In genomic region chr10:43174326-43175155, GRCm38 (mm10) we compare ENCODE assay signal across 8 mouse cellular contexts. TPM values are rescaled to one million over a fixed set of nuclear protein-coding genes. Genes with fewer than 3 reads are reported as not detected.
DNase-seq lines count a peak whose midpoint lies in the region; ATAC-seq and TF ChIP-seq lines count a peak whose summit lies in the region.

Sobp (minus strand) TSS chr10:43174530.
9030612E09Rik (plus strand) TSS chr10:43174704.

- H3K4me1 ChIP-seq in hindbrain, postnatal 0 days (ENCODE audit: insufficient read depth, low read length) = peaks cover 9% of the 10 kb centered on the region; the same call in 1 of the 2 replicates
- H3K4me1 ChIP-seq in midbrain, embryonic 13.5 days (replicated peaks) = peaks cover 42% of the 10 kb centered on the region
- H3K4me1 ChIP-seq in stomach, embryonic 16.5 days (ENCODE audit: control insufficient read depth, insufficient read depth, low read length) = peaks cover 12% of the 10 kb centered on the region; the same call in 1 of the 2 replicates

- H3K9me3 ChIP-seq in hindbrain, postnatal 0 days (ENCODE audit: low read length) = no peaks in the 10 kb centered on the region
- no peaks in the 10 kb centered on the region for H3K9me3 ChIP-seq in midbrain, embryonic 13.5 days
- H3K9me3 ChIP-seq in stomach, embryonic 16.5 days (replicated peaks; ENCODE audit: control insufficient read depth, low read length) = no peaks in the 10 kb centered on the region

- peak within 1 kb of the TSS; percentile 74 for H3K4me3 ChIP-seq in hindbrain, postnatal 0 days (ENCODE audit: low read length)
- peak within 1 kb of the TSS; percentile 89 for H3K4me3 ChIP-seq in midbrain, embryonic 13.5 days (replicated peaks)
- H3K4me3 ChIP-seq in stomach, embryonic 16.5 days (replicated peaks; ENCODE audit: low read length) = peak within 1 kb of the TSS; percentile 73

- H3K9ac ChIP-seq in hindbrain, postnatal 0 days (replicated peaks; ENCODE audit: low read length) = peak within 1 kb of the TSS; percentile 86
- H3K9ac ChIP-seq in midbrain, embryonic 13.5 days (replicated peaks) = peak within 1 kb of the TSS; percentile 98
- H3K9ac ChIP-seq in stomach, embryonic 16.5 days (ENCODE audit: low read length) = peak within 1 kb of the TSS; percentile 78

- peak within 1 kb of the TSS; percentile 92 for H3K27ac ChIP-seq in hindbrain, postnatal 0 days
- peak within 1 kb of the TSS; percentile 99 for H3K27ac ChIP-seq in midbrain, embryonic 13.5 days
- peak within 1 kb of the TSS; percentile 34; the same call in 1 of the 2 replicates for H3K27ac ChIP-seq in stomach, embryonic 16.5 days (ENCODE audit: low read length)

- H3K36me3 ChIP-seq in hindbrain, postnatal 0 days (ENCODE audit: insufficient read depth, low read length) = no peaks in the 10 kb centered on the region
- H3K36me3 ChIP-seq in midbrain, embryonic 13.5 days = no peaks in the 10 kb centered on the region
- H3K36me3 ChIP-seq in stomach, embryonic 16.5 days (ENCODE audit: control insufficient read depth, insufficient read depth, low read length) = no peaks in the 10 kb centered on the region

- DNase-seq in layer of hippocampus, adult 11-12 months (ENCODE audit: low spot score) = peak; percentile 77
- DNase-seq in layer of hippocampus, adult 9-10 months (ENCODE audit: low spot score) = no peak
- peak; percentile 70 for DNase-seq in embryo, embryonic 10 days (ENCODE audit: low spot score)
- DNase-seq in gastrocnemius, postnatal 14 days = peak; percentile 77
- peak; percentile 91 for DNase-seq in hindbrain, postnatal 0 days (ENCODE audit: low spot score)
- peak; percentile 76 to 82 for DNase-seq in left cerebral cortex, postnatal 14 days (ENCODE audit: low spot score in 2 of 2)

- intact Hi-C loops in gastrocnemius, postnatal 14 days (cut with DNase I; ENCODE audit: low total_unique reads) = loop anchor here (10.0 kb wide), 1 partner anchor 180 kb away; no protein-coding TSS in a partner anchor
- intact Hi-C loops in left cerebral cortex, postnatal 14 days (cut with DNase I) = loop anchor here (2.0 to 5.0 kb wide), 5 partner anchors 46 to 303 kb away; partner anchors contain the start of genes Bend3 and Pdss2

- ATAC-seq in hindbrain, postnatal 0 days = peak; percentile 89
- peak; percentile 89 for ATAC-seq in midbrain, embryonic 13.5 days
- peak; percentile 80 for ATAC-seq in stomach, embryonic 16.5 days (ENCODE audit: insufficient read depth, low FRiP score)

- H3K4me2 ChIP-seq in hindbrain, postnatal 0 days (ENCODE audit: low read depth, low read length) = peak within 1 kb of the TSS; percentile 83
- peak within 1 kb of the TSS; percentile 78 for H3K4me2 ChIP-seq in midbrain, embryonic 13.5 days (replicated peaks)
- H3K4me2 ChIP-seq in stomach, embryonic 16.5 days (ENCODE audit: low read depth, low read length) = peak within 1 kb of the TSS; percentile 89

- TF ChIP-seq CTCF in hindbrain, postnatal 0 days (IDR thresholded peaks at IDR 0.05; ENCODE audit: low read depth) = no peak

- H3K27me3 ChIP-seq in hindbrain, postnatal 0 days (ENCODE audit: insufficient read depth, low read length) = no peaks in the 10 kb centered on the region
- peaks cover 9% of the 10 kb centered on the region for H3K27me3 ChIP-seq in midbrain, embryonic 13.5 days
- H3K27me3 ChIP-seq in stomach, embryonic 16.5 days (ENCODE audit: control insufficient read depth, insufficient read depth, low read length) = peaks cover 32% of the 10 kb centered on the region

- WGBS in hindbrain, postnatal 0 days = under 1% methylated on average over 53 of the region's 91 CpGs
- under 1% methylated on average over 85 of the region's 91 CpGs for WGBS in midbrain, embryonic 13.5 days
- WGBS in stomach, embryonic 16.5 days = under 1% methylated on average over 78 of the region's 91 CpGs

RNA-seq across cellular contexts. Expression of gene Sobp, which starts in this region (rescaled TPM):
- 10 to 100 TPM; 13.1 to 21.5 TPM for total RNA-seq in gastrocnemius, postnatal 14 days (2021)
- total RNA-seq in hindbrain, postnatal 0 days (2014; rRNA removed) = 21.4 and 26.1 TPM in 2 replicates
- 11.9 and 13.8 TPM in 2 replicates for polyA plus RNA-seq in hindbrain, postnatal 0 days (2015; fragmentation: Nextera tagmentation; extraction: Ambion mirVana)
- 10 to 100 TPM; 88.8 to 96.5 TPM for total RNA-seq in left cerebral cortex, postnatal 14 days (2021)
- 13.6 and 15.6 TPM in 2 replicates for polyA plus RNA-seq in midbrain, embryonic 13.5 days (2015; fragmentation: Nextera tagmentation; extraction: Ambion mirVana)
- polyA plus RNA-seq in stomach, embryonic 16.5 days (2015; fragmentation: Nextera tagmentation; extraction: Ambion mirVana) = 0.67 and 1.0 TPM in 2 replicates

RNA-seq across cellular contexts. Expression of gene 9030612E09Rik, which starts in this region (rescaled TPM):
- total RNA-seq in gastrocnemius, postnatal 14 days (2021) = 1 to 10 TPM; 2.1 to 2.4 TPM
- total RNA-seq in hindbrain, postnatal 0 days (2014; rRNA removed) = 0.58 and 0.73 TPM in 2 replicates
- 1.7 and 1.9 TPM in 2 replicates for polyA plus RNA-seq in hindbrain, postnatal 0 days (2015; fragmentation: Nextera tagmentation; extraction: Ambion mirVana)
- 1 to 10 TPM; 1.2 to 1.9 TPM for total RNA-seq in left cerebral cortex, postnatal 14 days (2021)
- 2.8 and 3.3 TPM in 2 replicates for polyA plus RNA-seq in midbrain, embryonic 13.5 days (2015; fragmentation: Nextera tagmentation; extraction: Ambion mirVana)
- polyA plus RNA-seq in stomach, embryonic 16.5 days (2015; fragmentation: Nextera tagmentation; extraction: Ambion mirVana) = 0.44 and 0.50 TPM in 2 replicates

Comparison
In these comparisons a context has a peak if more than half of its experiments do, and no peak if none do; other contexts are left out.
1. H3K27ac ChIP-seq: peak in every context shown above with its lines; median percentile 99 in midbrain, embryonic 13.5 days; 92 in hindbrain, postnatal 0 days; 34 in stomach, embryonic 16.5 days.